Mouse (Mus musculus) cortical plate, adult 2 months (tissue): ENCODE results near the gene Cd200.

Source experiments
- CTCF ChIP-seq: fragments of 200-500 bp; IDR thresholded peaks from 2 replicates; pipeline ENCODE4 v1.5.1; 2011; ENCODE audit warnings: mild to moderate bottlenecking, control low read depth, low read length; ENCODE audit not compliant: insufficient read depth; ENCODE audit errors: extremely low read depth
- POLR2A ChIP-seq: fragments of 200-500 bp; IDR thresholded peaks from 2 replicates; pipeline ENCODE4 v1.6.1; 2011; ENCODE audit warnings: mild to moderate bottlenecking, low read length, control low read depth; ENCODE audit not compliant: insufficient read depth; ENCODE audit errors: extremely low read depth

DNA sequence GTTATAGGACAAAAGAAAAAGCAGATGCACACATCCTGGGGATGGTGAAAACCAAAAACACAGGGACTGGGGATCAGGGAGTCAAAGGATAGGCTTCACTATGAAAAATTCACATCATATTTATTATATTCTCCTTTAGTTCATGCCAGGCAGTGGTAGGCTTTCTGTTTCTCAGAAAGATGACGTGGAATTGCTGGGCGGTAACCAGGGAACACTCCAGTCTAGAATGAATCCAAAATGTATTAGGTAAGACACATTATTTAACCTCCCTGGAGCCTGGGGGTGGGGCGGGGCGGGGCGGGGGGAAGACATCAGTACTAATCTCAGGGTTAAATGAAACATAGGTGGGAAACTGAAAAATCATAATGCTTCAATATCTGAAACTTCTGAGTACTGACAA is 1.8 kb downstream of the Cd200 start:
- no peak for TF ChIP-seq POLR2A
- TF ChIP-seq CTCF: no peak
